Mouse (Mus musculus) adrenal gland, postnatal 4 days (tissue): Measurements from ENCODE around the gene Txndc15. TPM values are rescaled to one million over a fixed set of nuclear protein-coding genes. Genes with fewer than 3 reads are reported as not detected.

Experiments
- DNase-seq, 2 experiments: peaks; one replicate each; pipeline ENCODE4 v3.0.0; 2021 to 2022; ENCODE audit warnings: low spot score in 2 of 2, mixed read lengths in 2 of 2
- total RNA-seq, 2 experiments: library from RNA; stranded (reverse); gene quantifications; 2 replicates each; pipeline ENCODE4 v1.2.3; 2021

The Txndc15 gene
- total RNA-seq, 2 experiments from 2014 or later = 53.9 to 54.3 TPM

DNA sequence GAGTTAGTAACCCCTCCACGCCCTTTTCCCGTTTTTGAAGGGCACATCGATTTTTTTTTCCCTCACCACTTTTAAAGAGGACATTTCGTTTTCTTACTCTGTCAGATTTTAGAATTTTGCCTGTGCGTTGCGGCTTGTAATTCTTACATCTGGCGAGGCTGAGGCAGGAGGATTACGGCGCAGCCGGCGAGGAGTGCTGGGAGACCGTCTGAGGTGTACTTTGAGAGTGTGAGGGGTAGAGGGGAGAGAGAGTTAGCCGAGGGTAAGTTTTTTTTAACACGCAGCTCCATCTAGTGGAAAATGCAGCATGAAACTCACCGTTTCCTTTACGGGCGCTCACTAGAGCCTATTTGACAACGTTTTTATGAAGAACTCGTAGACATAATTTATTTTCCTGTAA, 13.4 kb downstream of the Txndc15 start:
- DNase-seq = peak in 1 of 2 experiments; percentile 47

DNA sequence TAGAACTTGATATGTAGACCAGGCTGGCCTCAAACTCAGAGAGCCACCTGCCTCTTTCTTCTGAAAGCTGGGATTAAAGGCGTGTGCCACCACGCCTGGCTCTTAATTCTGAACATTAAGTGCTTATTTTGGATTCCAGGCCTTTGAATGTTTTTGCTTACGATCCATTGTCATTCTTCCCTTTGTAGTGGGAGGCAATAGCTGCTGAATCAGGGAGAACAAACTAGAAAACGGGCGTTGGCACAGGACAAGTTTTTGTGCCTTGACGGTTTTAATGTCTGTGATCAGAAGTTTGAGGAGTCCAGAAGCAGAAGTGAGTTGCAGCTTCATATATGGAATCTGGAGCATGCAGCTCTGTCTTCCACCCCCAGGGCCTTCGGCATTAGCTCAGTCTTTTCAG, 16.3 kb downstream of the Txndc15 start:
- no peak for DNase-seq

DNA sequence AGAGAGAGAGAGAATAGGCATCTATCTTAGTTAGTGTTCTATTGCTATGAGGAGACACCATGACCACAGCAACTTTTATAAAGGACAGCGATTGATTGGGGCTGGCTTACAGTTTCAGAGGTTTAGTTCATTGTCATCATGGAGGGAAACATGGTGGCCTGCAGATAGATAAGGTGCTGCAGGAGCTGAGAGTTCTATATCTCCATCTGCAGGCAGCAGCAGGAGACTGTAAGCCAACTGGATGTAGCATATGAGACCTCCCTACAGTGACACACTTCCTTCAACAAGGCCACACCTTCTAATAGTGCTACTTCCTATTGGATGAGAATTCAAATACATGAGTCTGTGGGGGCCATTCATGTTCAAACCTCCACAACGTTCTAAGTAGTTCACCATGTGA, 17.7 kb downstream of the Txndc15 start:
- DNase-seq = no peak

DNA sequence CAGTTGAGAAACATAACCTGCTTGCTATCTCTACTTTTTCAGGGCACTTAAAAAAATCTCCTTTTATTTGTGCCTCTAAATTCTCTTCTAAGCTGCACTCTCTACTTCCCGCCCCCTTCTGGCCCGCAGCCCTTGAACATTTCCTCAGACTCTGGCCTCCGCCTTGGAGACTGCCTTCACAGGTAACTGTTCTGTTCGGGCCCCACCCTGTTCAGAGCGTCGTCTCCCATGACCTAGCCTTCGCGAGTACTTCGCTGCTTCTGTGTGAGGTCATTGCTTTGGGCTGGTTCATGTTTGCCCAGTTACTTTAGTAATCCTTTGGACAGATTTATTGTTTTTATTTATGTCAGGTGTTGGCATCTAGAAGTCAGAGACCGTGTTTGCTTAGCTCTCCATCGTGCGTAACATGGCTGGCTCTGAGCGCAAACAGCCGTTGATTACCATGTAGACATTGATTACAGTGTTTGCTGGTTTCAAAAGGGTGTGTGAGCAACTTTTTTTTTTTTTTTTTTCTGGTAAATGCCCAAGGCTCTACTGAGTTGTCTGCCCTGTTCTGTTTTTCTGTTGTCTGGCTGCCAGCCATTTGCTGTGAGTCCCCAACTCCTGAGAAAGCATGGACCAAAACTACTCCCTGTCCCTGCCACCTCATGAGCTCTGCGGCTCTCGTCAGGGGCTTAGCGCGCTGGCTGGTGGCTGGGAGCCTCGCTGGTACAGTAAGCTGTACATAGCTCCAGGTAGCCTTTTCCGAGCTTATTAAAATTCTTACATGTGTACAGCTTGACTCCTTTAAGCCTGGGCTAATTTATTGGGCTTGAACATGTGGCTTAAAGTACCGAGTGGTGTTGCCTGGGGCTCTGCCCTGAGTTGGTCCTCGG, 19.4 kb downstream of the Txndc15 start:
- DNase-seq = no peak

DNA sequence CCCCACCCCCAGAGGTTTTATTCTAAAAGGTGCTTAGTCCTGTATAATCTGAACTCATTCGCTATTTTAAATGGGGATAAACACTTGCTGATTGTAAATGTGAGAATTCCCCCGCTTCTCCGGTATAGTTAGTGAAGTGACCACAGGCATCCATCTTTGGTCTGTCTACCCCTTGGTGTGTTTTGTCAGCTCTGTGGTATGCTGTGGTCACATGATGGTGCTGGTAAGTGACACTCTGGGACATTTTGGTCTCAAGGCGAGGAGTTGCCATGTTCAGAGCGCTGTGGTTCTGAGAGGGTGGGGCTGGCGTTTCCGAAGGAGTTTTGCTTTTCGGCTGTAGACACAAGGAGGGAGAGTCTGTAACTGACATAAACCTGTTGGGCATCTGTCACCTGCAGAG, 23.4 kb downstream of the Txndc15 start:
- no peak for DNase-seq

DNA sequence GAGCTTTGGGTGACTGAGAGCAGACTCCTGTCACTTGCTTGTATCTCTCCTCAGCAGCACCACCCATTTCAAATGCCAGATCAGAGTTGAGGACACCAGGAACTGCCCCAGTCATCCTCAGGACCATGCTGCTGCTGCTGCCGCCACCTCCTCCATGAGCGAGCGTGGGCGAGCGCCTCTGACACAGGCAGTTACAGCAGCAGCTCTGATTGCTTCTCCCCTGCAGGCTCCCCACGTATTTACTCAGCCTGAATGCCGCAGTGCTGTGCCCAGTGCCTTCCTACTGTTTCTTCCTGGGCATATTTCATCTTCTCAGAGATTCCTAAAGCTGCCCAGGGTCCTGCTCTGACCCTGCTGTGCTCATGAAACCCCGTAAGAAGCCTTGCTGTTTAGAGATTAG, 27.9 kb downstream of the Txndc15 start:
- DNase-seq = no peak

DNA sequence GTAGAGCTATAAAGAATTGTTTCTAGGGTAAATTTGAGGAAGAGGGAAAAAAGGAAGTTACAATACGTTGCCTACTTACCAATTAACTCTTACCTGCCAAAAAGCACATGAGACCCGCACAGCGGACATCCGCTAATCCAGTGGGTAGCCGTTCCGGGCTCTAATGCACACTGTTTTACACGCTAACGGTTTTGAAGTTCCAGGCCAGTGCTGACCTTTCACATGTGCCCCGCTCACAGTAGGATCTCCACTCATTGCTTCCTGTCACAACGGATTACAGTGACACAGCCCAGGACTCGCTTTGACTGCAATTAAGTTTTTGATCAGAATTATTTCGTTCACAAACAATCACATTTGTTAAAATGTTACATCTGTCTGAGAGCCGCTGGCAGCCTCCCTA, 39.9 kb downstream of the Txndc15 start:
- no peak for DNase-seq

DNA sequence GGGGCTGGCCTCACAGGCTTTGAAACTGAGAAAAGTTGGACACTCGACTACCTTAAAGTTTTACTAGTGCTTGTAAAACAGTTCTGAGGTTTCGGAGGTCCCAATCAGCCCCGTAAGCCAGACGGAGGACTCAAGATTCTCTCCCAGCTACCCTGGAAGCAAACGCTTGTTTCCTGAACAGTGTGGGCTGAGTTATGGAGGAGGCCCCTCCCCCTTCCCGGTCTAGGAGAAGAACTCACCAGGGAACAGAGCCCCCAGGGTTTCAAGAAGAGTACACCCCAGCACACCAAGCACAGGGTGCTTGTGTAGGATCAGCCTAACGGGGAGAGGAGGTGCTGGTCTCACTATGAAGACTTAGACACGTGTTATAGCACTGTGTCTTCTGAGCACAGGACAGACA, 42.3 kb downstream of the Txndc15 start:
- no peak for DNase-seq

DNA sequence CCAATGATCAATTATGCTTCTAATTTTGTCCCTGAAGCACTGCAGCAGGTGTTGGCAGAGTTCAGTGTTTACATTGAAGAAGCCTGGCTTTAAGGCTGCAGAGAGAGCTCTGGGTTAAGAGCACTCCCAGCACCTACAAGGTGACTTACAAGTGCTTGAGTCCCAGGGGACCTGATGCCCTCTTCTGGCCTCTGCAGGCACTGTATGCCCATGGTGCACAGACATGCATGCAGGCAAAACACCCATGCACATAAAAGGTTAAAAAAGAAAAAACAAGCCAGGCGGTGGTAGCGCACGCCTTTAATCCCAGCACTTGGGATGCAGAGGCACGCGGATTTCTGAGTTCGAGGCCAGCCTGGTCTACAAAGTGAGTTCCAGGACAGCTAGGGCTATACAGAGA, 43.2 kb downstream of the Txndc15 start:
- no peak for DNase-seq

DNA sequence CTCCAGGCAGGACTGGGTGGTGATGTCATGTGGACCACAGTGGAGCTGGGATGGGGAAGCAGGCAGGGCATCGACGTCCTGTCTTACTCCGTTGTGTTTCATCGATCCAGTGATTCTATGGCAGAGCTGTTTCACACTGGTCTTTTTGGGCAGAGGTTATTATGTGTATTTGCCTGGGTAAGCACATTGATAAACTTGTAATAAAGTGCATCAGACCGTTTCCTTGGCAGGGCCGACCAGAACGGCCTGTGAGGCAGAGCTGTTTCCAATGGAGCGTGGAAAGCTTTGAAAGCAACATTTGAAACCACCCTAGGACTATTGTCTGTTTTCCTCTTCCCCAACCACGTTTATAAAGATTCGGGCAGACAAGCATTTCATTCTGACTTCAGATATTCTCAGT, 46.1 kb downstream of the Txndc15 start:
- no peak for DNase-seq

DNA sequence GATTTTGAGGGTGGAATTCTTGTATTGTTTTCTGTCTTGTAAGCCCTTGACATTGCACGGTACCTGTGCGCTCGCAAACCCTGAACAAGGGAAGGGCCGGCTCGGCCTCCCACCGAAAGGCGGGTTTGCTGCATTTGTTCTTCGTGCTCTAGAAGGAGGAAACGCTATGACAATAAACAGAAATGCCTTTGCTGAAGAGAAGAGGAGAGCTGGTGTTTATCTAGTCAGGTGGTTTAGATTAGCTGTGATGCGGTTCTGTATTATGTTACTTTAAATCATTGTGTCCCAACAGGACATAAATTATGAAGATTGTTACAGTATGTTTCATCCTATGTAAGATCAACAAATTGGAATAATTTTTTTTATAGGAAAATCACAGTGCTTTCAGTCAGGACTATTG, 47.0 kb downstream of the Txndc15 start:
- DNase-seq = no peak

DNA sequence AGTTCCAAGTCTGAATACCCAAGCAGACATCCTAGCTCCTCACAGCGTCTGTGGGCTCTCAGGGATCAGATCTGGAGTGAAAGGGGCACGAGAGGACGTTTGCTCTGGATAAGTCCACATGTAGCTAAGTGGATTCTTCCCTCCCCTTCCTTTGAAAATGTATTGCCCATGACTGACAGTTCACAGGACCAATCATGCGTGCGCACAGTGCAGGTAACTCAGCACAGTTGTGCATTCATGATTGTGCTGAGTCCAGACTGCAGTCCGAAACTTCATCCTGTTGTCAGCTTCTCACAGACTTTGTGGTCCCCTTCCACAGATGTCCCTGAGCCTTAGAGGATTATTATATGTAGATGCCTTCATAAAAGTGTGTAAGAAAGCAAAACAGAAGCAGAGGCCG, 59.9 kb downstream of the Txndc15 start:
- DNase-seq = no peak

DNA sequence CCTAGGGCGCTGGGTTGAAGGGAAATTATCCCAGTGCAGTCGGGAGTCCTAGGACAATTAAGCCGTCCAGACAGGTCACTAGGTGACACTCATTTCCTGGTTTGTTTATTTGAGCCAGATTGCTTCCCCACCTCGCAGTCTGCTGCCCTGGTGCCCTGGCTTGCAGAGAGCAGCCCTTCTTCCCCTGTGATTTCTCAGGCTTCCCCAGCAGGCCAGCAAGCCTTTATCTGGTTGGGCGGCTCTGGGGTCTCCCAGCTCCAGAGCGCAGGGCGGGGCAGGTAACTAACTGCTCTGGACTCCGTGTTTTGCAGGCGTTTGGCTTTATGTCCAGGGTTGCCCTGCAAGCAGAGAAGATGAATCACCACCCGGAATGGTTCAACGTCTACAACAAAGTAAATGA, 60.6 kb downstream of the Txndc15 start:
- DNase-seq = no peak

Other genes with a start within 250 kb of the Txndc15 start
- gene Dbn1, start 226.5 kb upstream of the Txndc15 start, total RNA-seq = 10 to 100 TPM; 56.4 to 75.6 TPM
- gene Pdlim7, start 201.0 kb upstream of the Txndc15 start, total RNA-seq = 10 to 100 TPM; 44.5 to 47.1 TPM
- gene Dok3, start 185.4 kb upstream of the Txndc15 start, total RNA-seq = 1 to 10 TPM; 2.6 to 4.7 TPM
- 10 to 100 TPM; 54.0 to 57.4 TPM for gene Ddx41, start 178.0 kb upstream of the Txndc15 start, total RNA-seq
- gene Fam193b, start 143.5 kb upstream of the Txndc15 start, total RNA-seq = 10 to 100 TPM; 61.6 to 76.7 TPM
- 100 to 1,000 TPM; 167 to 169 TPM for gene Tmed9, start 140.9 kb upstream of the Txndc15 start, total RNA-seq
- gene B4galt7, start 114.8 kb upstream of the Txndc15 start, total RNA-seq = 10 to 100 TPM; 16.5 to 18.8 TPM
- gene Caml, start 91.6 kb upstream of the Txndc15 start, total RNA-seq = 10 to 100 TPM; 40.7 to 41.4 TPM
- 10 to 100 TPM; 57.1 to 57.2 TPM for gene Ddx46, start 79.6 kb upstream of the Txndc15 start, total RNA-seq
- 10 to 100 TPM; 64.5 to 66.0 TPM for gene B230219D22Rik, start 21.5 kb upstream of the Txndc15 start, total RNA-seq
- 10 to 100 TPM; 55.0 to 56.2 TPM for gene Pcbd2, start 12.7 kb downstream of the Txndc15 start, total RNA-seq
- under 1 TPM in 1 of 2 experiments, not detected in 1; 0.31 TPM for gene Catsper3, start 69.9 kb downstream of the Txndc15 start, total RNA-seq
- gene Pitx1, start 121.5 kb downstream of the Txndc15 start, total RNA-seq = under 1 TPM in 1 of 2 experiments, not detected in 1; 0.11 TPM